Mouse (Mus musculus) C2C12 (cell line): ENCODE measurements at regions not wholly inside any gene's neighbourhood (a gene's known extent, or its start where the extent isn't known, plus 50 kb on each side); places are given as distances from the start of the nearest gene placed in this dataset.

ENCODE experiments used
- H3K27me3 ChIP-seq: one replicate; pipeline ENCODE4 v1.6.1; 2011; ENCODE audit not compliant: control insufficient read depth, insufficient read depth, insufficient read length
- H3K36me3 ChIP-seq: one replicate; pipeline ENCODE4 v1.6.1; 2011; ENCODE audit not compliant: control insufficient read depth, insufficient read depth
- H3K4me3 ChIP-seq: one replicate; pipeline ENCODE4 v1.5.1; 2011; ENCODE audit warnings: mild to moderate bottlenecking, control low read depth; ENCODE audit not compliant: poor library complexity, insufficient read depth, severe bottlenecking
- H3K79me2 ChIP-seq: one replicate; pipeline ENCODE4 v1.6.1; 2011; ENCODE audit not compliant: control insufficient read depth, insufficient read depth
- H3K79me3 ChIP-seq: one replicate; pipeline ENCODE4 v1.6.1; 2011; ENCODE audit warnings: low read depth, control low read depth
- H3ac ChIP-seq: one replicate; pipeline ENCODE3; 2011; ENCODE audit warnings: low read depth; ENCODE audit not compliant: control insufficient read depth, insufficient read length
- CEBPB ChIP-seq: IDR thresholded peaks from one replicate; pipeline ENCODE4 v1.6.1; 2011; ENCODE audit warnings: low read depth, mild to moderate bottlenecking, control low read depth, moderate library complexity
- CTCF ChIP-seq: IDR thresholded peaks from one replicate; pipeline ENCODE4 v1.5.1; 2011; ENCODE audit not compliant: control insufficient read depth, insufficient read depth, insufficient read length
- FOSL1 ChIP-seq: IDR thresholded peaks from one replicate; pipeline ENCODE4 v1.8.0; 2011; ENCODE audit warnings: mild to moderate bottlenecking, low read length; ENCODE audit not compliant: poor library complexity, insufficient read depth, severe bottlenecking
- MAX ChIP-seq: IDR thresholded peaks from one replicate; pipeline ENCODE4 v1.6.1; 2011; ENCODE audit warnings: mild to moderate bottlenecking, control low read depth
- MYOD1 ChIP-seq: IDR thresholded peaks from one replicate; pipeline ENCODE4 v1.6.1; 2011; ENCODE audit warnings: low read depth; ENCODE audit not compliant: control insufficient read depth, insufficient read length
- MYOG ChIP-seq: IDR thresholded peaks from one replicate; pipeline ENCODE4 v1.6.1; 2011; ENCODE audit not compliant: control insufficient read depth, insufficient read length; ENCODE audit errors: extremely low read depth
- USF1 ChIP-seq: IDR thresholded peaks from one replicate; pipeline ENCODE4 v1.6.1; 2011; ENCODE audit warnings: low read depth, mild to moderate bottlenecking, control low read depth, moderate library complexity

- TF ChIP-seq MYOD1 = no peak
- TF ChIP-seq MAX = no peak
- no peak for TF ChIP-seq MYOG
- TF ChIP-seq FOSL1 = no peak
- no peak for TF ChIP-seq CTCF
- no peak for TF ChIP-seq USF1
- TF ChIP-seq CEBPB = no peak
- H3K4me3 ChIP-seq = no peak overlapping the region
- H3ac ChIP-seq = no peak overlapping the region
- H3K79me3 ChIP-seq = no peaks in the 10 kb centered on the region
- no peaks in the 10 kb centered on the region for H3K27me3 ChIP-seq
- no peaks in the 10 kb centered on the region for H3K36me3 ChIP-seq
- no peaks in the 10 kb centered on the region for H3K79me2 ChIP-seq
Measured at GRCm38 (mm10) chr12:99057521-99057920, 137.1 kb downstream of the Ttc8 start.

- Histone ChIP-seq H3K79me3 (no peaks in the 10 kb centered on the region), H3K27me3 (no peaks in the 10 kb centered on the region), H3K4me3 (no peak overlapping the region), H3ac (no peak overlapping the region), H3K79me2 (no peaks in the 10 kb centered on the region), H3K36me3 (no peaks in the 10 kb centered on the region)
- TF ChIP-seq MAX (no peak), MYOG (no peak), USF1 (no peak), MYOD1 (no peak), CEBPB (no peak), CTCF (no peak), FOSL1 (no peak)
Measured at GRCm38 (mm10) chr12:99058916-99059315, 138.5 kb downstream of the Ttc8 start.

GRCm38 (mm10) chr12:99059491-99059890, 139.1 kb downstream of the Ttc8 start:
- Histone ChIP-seq H3K27me3 (no peaks in the 10 kb centered on the region), H3K36me3 (no peaks in the 10 kb centered on the region), H3ac (no peak overlapping the region), H3K79me3 (no peaks in the 10 kb centered on the region), H3K4me3 (no peak overlapping the region), H3K79me2 (no peaks in the 10 kb centered on the region)
- TF ChIP-seq CEBPB = no peak
- TF ChIP-seq CTCF = no peak
- no peak for TF ChIP-seq MYOG
- TF ChIP-seq MYOD1 = no peak
- TF ChIP-seq FOSL1 = no peak
- TF ChIP-seq USF1 = no peak
- no peak for TF ChIP-seq MAX

GRCm38 (mm10) chr12:99060702-99061101, 140.3 kb downstream of the Ttc8 start:
- no peaks in the 10 kb centered on the region for H3K27me3 ChIP-seq
- TF ChIP-seq FOSL1 (no peak), MYOD1 (no peak), CEBPB (no peak), CTCF (no peak), USF1 (no peak), MAX (no peak), MYOG (no peak)
- no peaks in the 10 kb centered on the region for H3K36me3 ChIP-seq
- H3ac ChIP-seq = no peak overlapping the region
- H3K4me3 ChIP-seq = no peak overlapping the region
- H3K79me3 ChIP-seq = no peaks in the 10 kb centered on the region
- no peaks in the 10 kb centered on the region for H3K79me2 ChIP-seq

GRCm38 (mm10) chr12:99063441-99063840, 143.1 kb downstream of the Ttc8 start:
- H3K4me3 ChIP-seq = no peak overlapping the region
- no peaks in the 10 kb centered on the region for H3K27me3 ChIP-seq
- no peaks in the 10 kb centered on the region for H3K79me2 ChIP-seq
- TF ChIP-seq CTCF (no peak), USF1 (no peak), FOSL1 (no peak), CEBPB (no peak), MYOG (no peak), MYOD1 (no peak), MAX (no peak)
- H3K36me3 ChIP-seq = no peaks in the 10 kb centered on the region
- no peaks in the 10 kb centered on the region for H3K79me3 ChIP-seq
- no peak overlapping the region for H3ac ChIP-seq

GRCm38 (mm10) chr12:99063885-99064284, 143.5 kb downstream of the Ttc8 start:
- Histone ChIP-seq H3K36me3 (no peaks in the 10 kb centered on the region), H3K27me3 (no peaks in the 10 kb centered on the region), H3ac (no peak overlapping the region), H3K79me2 (no peaks in the 10 kb centered on the region), H3K4me3 (no peak overlapping the region), H3K79me3 (no peaks in the 10 kb centered on the region)
- TF ChIP-seq USF1 = no peak
- no peak for TF ChIP-seq MYOG
- TF ChIP-seq CTCF = no peak
- TF ChIP-seq CEBPB = no peak
- peak; percentile 77 for TF ChIP-seq MYOD1
- peak; percentile 82 for TF ChIP-seq MAX
- TF ChIP-seq FOSL1 = peak; percentile 89
